Mouse (Mus musculus): ENCODE measurements around the gene Abcf2.
"Not testable (repeated sequence)": the region's sequence is repeated elsewhere in the genome, so short reads cannot be mapped to it uniquely, and the experiment has no call there.

Abcf2 gene

GRCm38 (mm10) chr5:24589511-24590500 is 12.5 kb upstream of the Abcf2 start:
- DNase-seq (ENCODE audit: extremely low read depth, insufficient read length, low spot score) = no peak

DNA sequence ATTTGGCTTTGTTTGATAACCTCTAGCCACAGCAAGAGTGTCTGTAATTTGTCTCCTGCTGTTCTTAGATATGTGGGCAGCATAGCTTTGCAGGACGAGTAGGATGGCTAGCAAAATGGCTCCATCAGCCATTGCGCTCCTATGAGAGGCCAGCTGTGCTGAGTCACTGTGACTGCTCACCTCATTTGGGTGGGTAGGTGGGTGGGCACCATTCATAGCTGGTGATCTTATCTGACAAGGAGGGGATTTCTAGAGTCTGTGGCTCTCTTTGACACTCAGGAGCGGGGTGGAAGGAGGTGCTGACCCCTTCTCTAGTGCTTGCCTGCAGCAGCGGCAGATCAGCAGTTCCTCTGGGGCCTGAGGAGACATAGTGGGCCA is 9.9 kb upstream of the Abcf2 start:
- no peak for DNase-seq (ENCODE audit: extremely low read depth, insufficient read length, low spot score)

GRCm38 (mm10) chr5:24586547-24587199 is 9.4 kb upstream of the Abcf2 start, which contains the start of gene Chpf2:
TSS of gene Chpf2 (plus strand) at chr5:24586741.
- DNase-seq (ENCODE audit: extremely low read depth, insufficient read length, low spot score) = peak; percentile 77

- no peak for DNase-seq (ENCODE audit: extremely low read depth, insufficient read length, low spot score)
Measured at GRCm38 (mm10) chr5:24586106-24586505, 8.8 kb upstream of the Abcf2 start.

DNA sequence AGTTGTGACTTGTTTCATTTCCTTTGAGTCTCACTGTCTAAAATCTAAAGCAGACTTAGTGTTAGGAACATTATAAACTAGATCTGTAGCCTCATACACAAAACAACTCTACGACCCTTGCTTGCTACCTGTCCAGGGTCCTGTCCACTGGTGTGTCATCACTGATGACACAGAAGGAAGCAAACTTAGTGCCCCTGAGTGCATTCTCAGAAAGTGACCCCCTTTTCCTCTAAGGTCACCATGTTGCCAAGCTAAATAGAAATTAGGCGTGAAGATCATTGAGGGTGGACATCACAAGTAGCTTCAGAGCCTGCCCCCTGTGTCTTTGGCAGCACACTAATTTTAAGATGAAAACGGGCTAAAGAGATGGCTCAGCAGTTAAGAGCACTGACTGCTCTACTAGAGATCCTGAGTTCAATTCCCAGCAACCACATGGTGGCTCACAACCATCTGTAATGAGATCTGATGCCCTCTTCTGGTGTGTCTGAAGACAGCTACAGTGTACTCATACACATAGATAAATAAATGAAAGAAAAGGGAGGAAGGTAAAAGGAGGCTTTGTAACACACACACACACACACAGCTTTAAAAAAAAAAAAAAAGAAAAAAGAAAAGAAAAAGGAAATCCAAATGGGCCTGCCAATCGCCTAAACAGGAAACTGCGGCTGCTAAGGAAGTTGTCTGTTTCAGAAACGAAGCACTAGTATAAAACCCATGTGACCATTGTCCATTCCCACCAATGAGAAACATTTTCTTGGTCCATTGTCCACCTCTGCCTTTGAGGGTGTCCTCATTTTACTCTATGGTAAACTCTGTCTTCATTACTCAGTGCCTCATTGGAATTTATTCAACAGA is 1.1 kb upstream of the Abcf2 start:
- DNase-seq (ENCODE audit: extremely low read depth, insufficient read length, low spot score) = no peak

GRCm38 (mm10) chr5:24576801-24577182 is 475 bp downstream of the Abcf2 start:
- DNase-seq (ENCODE audit: extremely low read depth, insufficient read length, low spot score) = no peak

DNA sequence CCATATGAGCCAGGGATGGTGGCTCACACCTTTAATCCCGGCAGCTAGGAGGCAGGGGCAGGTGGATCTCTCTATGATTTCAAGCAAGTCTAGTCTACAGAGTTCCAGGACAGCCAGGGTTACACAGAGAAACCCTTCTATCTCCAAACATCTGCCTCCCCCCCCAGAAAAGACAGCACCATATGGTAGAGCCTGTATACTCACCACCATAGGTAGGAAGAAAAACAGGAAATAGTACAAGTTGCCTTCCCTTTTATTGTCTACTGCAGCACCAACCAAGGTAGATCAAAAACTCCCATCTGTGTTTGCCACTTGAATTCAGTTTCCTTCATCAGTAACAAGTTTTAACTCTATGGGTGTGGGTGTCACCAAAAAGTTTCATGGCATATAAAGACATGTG is 1.3 kb downstream of the Abcf2 start:
- DNase-seq (ENCODE audit: extremely low read depth, insufficient read length, low spot score) = no peak

DNA sequence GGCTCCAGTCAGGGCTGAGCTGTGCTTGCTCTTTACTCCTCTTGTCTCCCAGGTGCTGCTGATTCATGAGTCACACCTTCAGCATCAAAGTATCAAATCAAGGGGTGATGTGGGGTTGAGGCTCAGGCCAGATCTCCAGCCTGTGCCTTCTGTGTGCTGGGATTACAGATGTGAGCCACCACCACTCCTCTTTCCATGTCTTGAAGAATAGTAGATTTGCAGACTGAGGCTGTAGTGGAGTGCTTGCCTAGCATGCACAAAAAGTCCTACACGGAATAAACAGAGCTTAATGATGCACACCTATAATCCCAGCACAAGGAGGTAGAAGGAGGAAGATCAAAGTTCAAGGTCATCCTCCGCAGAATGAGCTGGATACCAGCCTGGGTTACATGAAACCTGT is 20.6 kb downstream of the Abcf2 start, which contains the start of gene 4931409K22Rik:
4931409K22Rik (minus strand) TSS at position 101 of the 400 bp plus-strand sequence.
- no peak for DNase-seq (ENCODE audit: extremely low read depth, insufficient read length, low spot score)

- DNase-seq (ENCODE audit: extremely low read depth, insufficient read length, low spot score) = not testable (repeated sequence)
Measured at GRCm38 (mm10) chr5:24555335-24555734, 21.9 kb downstream of the Abcf2 start.

DNA sequence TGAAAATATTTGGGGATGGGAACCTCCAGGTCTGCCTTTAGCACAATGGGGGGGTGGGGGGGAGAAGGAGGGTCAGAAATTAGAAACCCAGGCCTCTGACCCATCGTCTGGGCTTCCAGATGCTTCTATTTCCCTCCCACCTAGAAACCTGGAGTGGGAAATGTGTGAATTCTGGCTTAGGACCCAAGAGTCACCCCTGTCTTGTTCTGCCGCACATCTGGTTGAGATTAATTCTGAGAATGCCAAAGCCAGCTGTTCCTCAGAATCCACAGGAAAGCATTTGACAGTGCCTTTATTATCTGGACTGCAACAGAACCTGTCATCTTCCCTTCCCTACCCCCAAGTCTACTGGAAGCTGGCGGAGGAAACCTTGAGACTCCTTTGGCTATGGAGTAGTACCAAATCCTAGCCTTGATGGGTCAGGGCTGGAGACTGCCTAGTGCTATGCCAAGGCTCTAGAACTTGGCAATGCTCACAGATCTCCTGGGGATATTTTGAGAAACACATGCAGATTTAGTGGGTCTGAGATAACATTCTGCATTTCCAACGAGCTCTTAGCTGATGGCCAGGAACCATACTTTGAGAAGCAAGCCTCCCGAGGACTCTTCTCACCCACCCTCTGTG is 23.5 kb downstream of the Abcf2 start:
- DNase-seq (ENCODE audit: extremely low read depth, insufficient read length, low spot score) = no peak

GRCm38 (mm10) chr5:24551317-24551688 is 26.0 kb downstream of the Abcf2 start:
- DNase-seq (ENCODE audit: extremely low read depth, insufficient read length, low spot score) = no peak

- DNase-seq (ENCODE audit: extremely low read depth, insufficient read length, low spot score) = no peak
Measured at GRCm38 (mm10) chr5:24550598-24551316, 26.5 kb downstream of the Abcf2 start.

GRCm38 (mm10) chr5:24542643-24543042 is 34.6 kb downstream of the Abcf2 start:
- DNase-seq (ENCODE audit: extremely low read depth, insufficient read length, low spot score) = no peak

- no peak for DNase-seq (ENCODE audit: extremely low read depth, insufficient read length, low spot score)
Measured at GRCm38 (mm10) chr5:24541144-24541569, 36.1 kb downstream of the Abcf2 start.

- no peak for DNase-seq (ENCODE audit: extremely low read depth, insufficient read length, low spot score)
Measured at GRCm38 (mm10) chr5:24540387-24541143, 36.7 kb downstream of the Abcf2 start, which contains the start of gene Asb10. TSS of gene Asb10 (minus strand) at chr5:24540978.

GRCm38 (mm10) chr5:24539571-24540296 is 37.5 kb downstream of the Abcf2 start:
- no peak for DNase-seq (ENCODE audit: extremely low read depth, insufficient read length, low spot score)

DNA sequence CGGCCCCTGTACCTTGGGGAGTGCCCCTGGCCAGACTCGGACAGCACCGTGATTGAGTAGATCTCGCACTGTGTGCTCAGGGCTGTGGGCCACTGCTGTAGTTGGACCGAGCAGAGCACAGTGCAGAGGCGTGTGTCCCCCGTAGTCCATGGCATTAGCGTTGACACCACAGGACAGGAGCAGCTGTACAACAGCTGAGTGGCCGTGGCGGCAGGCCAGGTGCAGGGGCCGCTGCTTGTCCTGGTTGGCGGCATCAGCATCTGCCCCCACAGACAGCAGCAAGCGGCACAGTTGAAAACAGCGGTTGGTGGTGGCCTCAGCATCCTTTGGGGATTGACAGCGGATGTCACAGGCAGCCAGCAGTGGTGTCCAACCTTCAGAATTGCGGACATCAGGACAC is 39.6 kb downstream of the Abcf2 start:
- DNase-seq (ENCODE audit: extremely low read depth, insufficient read length, low spot score) = no peak

DNA sequence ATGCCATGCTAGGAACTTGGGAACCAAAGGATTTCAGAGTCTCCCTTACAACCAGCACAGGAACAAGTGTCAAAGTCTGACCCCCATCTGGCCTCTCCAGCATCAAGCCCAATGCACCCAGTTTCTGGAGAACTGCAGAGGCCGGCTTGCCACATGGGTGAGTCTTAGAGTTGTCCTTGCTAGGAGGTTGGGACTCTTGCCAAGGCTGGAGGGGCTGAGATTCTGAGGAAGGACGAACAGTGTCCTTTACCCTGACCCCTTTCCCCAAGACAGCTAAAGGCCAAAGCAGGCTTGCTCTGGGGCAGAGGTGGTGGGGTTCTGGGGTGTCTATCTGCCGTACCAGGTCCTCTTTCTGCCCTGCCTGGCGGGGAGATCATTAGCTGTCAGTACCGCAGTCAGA is 40.8 kb downstream of the Abcf2 start:
- no peak for DNase-seq (ENCODE audit: extremely low read depth, insufficient read length, low spot score)
